Mouse (Mus musculus): ENCODE results near the gene Rpl3l. TPM values are rescaled to one million over a fixed set of nuclear protein-coding genes. Genes with fewer than 3 reads are reported as not detected.
A peak's percentile ranks its signal among the peaks of the same experiment; 100 is the strongest.
"Not testable (repeated sequence)": the region's sequence is repeated elsewhere in the genome, so short reads cannot be mapped to it uniquely, and the experiment has no call there.

Rpl3l gene
- polyA plus RNA-seq, 1 experiment from 2014 or later = 1.6 TPM

DNA sequence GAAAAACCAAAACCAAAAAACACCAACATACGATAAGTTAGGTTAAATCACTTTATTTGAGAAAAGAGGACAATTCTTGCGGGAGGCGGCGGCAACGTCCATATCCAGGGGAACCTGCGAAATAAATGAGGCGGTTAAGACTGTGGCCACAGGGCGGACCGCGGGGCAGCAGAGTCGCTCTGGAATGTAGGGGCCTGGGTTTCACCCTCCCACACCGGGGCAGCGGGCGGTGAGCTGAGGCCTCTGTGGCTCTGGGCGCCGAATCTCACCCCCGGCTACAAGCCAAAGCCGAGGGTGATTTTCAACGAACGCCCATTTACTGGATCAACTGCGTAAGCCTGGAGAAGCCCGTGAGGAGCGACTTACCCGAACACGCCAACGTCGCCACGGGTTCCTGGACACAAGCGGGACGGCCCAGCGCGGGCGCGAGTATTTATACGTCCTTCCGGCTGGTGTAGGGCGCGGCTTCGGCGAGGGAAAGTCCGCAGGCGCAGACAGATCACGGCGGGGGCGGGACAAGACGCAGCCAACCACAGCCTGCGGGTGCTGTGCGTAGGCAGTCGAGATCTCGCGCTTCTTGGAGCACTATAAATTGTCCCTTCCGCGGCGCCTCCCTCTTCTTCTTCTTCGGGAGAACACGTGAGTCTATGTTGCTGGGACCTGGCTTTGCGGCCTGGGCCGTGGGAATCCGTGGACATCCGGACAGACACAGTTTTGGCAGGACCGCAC, 8.0 kb upstream of the Rpl3l start:
- peak; percentile 98 for DNase-seq (ENCODE audit: low spot score)

DNA sequence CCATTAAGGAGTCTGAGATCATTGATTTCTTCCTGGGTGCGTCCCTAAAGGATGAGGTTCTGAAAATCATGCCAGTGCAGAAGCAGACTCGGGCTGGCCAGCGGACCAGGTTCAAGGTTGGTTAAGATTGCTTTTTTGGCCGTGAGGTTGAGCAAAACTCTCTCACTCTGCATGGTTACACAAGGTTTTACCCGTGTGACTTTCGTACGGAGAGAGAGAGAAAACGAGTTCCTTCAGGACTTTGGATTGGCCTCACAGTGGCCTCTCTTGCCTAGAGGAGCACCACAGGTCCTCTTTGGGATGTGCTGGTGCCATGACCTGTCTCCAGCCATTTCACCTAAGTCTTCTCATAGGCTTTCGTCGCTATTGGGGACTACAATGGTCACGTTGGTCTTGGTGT, 7.0 kb upstream of the Rpl3l start:
- DNase-seq (ENCODE audit: low spot score) = not testable (repeated sequence)

DNA sequence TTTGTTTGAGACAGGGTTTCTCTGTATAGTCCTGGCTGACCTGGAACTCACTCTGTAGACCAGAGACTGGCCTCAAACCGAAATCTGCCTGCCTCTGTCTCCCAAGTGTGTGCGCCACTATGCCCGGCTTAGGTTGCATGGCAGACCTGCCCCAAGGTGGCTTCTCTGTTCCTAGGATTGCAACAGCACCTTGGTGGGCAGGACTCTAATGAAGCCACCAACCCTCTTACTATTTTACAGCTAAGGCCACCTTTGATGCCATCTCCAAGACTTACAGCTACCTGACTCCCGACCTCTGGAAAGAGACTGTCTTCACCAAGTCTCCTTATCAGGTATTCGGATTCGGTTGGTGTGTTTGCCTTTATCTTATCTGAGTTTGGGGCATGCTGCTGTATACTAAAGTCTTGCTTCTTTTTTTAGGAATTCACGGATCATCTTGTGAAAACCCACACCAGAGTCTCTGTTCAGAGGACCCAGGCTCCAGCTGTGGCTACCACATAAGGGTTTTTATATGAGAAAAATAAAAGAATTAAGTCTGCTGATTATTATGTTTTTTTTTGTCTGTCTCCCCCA, 6.2 kb upstream of the Rpl3l start:
- DNase-seq (ENCODE audit: low spot score) = not testable (repeated sequence)

DNA sequence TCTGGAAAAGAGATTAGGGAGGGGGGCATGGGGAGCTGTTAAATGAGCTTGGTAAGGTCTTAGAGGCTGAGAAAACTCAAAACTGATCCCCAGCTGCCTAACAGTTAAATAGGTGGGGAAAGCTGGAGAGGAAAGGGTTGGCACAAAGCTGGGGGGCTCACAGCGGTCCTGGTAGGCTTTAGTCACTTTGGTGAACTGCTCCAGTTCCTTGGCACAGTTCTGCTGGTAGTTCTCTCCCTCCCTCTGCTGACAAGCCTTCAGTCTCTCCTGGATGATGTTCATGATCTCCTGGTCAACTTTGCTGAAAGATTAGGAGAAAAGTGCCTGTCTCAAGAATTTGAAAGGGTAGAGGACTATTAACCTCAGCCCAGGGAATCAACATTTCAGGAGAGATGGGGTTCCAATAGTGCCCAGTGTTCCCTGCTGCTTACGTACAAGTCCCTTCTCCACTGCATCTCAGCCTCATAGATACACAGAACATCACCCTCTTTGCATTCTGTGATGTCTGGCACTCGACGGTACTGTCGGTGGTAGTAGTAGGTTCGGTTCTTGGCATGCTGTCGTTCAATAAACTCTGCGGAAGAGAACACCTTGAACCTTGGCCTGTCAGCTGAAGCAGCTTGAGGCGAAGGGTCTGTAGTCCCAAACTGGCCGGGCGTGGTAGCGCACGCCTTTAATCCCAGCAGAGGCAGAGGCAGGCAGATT, 5.2 kb upstream of the Rpl3l start:
- no peak for DNase-seq (ENCODE audit: low spot score)

DNA sequence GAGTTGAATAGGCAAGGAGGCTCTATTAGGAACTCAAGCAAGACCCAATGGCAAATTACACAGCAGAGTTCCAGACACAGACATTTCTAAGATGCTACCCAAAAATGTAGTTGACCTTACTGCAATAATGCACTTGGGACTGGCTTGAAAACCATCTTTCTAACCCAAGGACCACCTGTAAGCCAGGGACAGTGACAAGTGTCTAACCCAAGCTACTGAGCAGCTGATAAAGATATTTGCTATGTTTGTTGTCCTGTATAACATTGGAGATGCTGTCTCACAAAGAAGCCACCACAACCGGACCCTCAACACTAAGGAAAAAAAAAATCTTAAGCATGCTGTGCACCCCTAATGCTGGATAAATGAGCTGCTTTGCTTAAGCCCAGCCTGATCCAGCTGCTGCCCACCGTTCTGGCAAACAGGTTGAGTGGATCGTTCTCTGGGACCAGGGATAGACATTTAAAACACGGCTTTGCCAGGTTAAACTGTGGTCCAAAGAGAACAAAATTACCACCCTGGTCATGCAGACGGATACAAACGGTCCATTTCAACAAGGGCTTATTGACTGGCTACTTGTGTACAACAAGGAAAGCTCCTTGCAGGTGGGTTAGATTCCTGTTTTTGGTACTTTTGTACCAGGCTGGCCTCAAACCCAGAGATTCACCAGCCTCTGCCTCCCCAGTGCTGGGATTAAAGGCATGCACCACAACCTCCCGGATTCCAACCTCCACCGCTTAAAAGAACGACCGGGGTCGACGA, 4.3 kb upstream of the Rpl3l start:
- no peak for DNase-seq (ENCODE audit: low spot score)

DNA sequence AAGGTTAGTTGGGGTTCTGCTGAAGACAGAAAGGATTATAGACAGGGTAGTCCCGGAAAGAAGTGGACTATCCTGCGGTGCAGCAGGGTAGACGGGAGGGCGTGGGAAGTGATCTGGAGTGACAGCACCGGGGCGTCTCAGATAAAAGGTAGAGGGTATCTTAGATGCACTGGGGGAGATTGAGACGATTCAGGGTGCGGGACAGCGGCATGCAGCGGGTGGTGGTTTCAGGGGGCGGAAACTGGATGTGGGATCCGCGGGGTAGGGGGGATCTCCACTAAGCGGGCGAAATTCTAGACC, 3.8 kb upstream of the Rpl3l start:
- DNase-seq (ENCODE audit: low spot score) = peak; percentile 50

DNA sequence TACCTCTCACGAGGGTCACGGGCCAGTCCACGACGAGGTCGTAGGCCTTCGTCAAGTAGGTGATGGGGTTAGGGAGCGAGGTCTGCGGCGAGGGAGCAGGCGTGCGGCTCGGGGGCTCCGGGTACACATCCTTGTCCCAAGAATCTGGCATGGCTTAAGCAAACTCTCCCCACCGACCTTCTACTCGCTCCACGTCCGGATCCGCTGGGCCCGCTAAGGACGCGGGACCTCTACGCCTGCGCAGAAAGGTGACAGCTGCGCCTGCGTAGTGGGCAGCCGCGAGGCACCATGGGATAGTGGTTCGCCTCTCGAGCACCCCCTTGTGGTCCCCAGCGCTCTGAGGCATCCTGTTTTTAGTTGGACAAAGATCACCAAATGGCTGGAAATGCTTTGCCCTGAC, 3.4 kb upstream of the Rpl3l start, which contains the start of gene Ndufb10:
Gene Ndufb10 (minus strand): TSS at position 295 of the 400 bp plus-strand sequence.
- DNase-seq (ENCODE audit: low spot score) = peak; percentile 95

DNA sequence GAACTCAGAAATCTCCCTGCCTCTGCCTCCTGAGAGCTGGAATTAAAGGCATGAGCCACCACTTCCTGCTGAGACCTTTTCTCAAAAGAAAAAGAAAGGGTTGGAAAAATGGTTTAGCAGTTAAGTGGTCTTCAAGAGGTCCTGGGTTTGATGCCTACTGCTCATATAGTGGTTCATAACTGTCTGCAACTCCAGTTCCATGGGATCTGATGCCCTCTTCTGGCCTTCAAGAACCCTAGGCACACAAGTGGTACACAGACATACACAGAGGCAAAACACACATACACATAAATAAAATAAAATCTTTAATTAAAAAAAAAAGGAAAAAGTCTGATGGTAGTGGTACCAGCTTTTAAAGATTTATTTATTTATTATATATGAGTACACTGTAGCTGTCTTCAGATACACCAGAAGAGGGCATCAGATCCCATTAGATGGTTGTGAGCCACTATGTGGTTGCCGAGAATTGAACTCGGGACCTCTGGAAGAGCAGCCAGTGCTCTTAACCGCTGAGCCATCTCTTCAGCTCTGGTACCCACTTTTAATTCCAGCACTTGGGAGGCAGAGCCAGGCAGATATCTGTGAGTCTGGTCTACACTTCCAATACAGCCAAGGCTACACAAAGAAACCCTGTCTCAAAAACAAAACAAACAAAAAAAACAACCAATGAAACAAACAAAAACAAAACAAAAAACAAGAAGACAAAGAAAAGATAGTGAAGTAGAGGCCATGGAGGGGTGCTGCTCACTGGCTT, 1.8 kb upstream of the Rpl3l start:
- DNase-seq (ENCODE audit: low spot score) = no peak

DNA sequence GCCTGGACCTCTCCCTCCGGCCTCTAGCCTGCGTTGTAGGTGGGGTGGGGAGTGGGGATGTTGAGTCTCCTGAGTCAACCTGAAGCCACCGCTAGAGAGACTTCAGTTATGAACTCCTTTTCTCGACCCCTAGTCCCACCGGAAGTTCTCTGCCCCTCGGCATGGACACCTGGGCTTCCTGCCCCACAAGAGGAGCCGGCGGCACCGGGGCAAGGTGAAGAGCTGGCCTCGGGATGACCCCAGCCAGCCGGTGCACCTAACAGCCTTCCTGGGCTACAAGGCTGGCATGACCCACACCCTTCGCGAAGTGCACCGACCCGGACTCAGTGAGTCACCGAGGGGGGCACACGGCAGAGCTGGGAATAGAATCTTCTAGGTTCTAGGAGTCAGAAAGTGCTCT, 564 bp downstream of the Rpl3l start:
- no peak for DNase-seq (ENCODE audit: low spot score)

DNA sequence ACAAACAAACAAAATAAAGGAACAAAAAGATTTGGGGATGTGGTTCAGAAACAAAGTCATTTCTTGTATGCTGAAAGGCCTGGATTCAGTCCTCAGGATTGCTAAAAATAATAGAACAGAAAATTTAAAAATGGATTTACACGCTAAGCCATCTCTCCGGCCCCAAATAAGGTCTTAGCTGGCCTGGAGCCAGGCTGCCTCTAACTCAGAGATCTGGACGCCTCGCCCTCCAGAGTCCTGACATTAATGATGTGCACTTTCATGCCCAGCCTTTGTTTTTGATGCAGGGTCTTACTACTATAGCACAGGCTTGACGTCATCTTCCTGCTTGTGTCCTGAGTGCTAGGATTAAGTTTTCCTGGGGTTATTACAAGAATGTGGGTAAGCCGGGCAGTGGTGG, 1.4 kb downstream of the Rpl3l start:
- DNase-seq (ENCODE audit: low spot score) = no peak

DNA sequence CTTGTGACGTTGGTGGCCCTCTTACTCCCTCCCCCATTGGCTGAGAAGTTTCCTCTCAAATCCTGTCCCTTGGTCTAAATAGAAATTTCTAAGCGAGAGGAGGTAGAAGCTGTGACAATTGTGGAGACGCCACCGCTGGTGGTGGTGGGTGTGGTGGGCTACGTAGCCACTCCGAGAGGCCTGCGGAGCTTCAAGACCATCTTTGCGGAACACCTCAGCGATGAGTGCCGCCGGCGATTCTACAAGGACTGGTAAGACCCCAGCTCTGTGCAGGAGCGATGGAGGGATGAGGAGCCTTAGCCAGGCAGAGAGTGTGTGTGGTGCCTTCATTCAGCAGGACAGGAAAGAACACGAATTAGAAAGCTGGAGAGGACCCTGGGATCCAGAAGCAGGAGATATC, 3.2 kb downstream of the Rpl3l start:
- DNase-seq (ENCODE audit: low spot score) = no peak

DNA sequence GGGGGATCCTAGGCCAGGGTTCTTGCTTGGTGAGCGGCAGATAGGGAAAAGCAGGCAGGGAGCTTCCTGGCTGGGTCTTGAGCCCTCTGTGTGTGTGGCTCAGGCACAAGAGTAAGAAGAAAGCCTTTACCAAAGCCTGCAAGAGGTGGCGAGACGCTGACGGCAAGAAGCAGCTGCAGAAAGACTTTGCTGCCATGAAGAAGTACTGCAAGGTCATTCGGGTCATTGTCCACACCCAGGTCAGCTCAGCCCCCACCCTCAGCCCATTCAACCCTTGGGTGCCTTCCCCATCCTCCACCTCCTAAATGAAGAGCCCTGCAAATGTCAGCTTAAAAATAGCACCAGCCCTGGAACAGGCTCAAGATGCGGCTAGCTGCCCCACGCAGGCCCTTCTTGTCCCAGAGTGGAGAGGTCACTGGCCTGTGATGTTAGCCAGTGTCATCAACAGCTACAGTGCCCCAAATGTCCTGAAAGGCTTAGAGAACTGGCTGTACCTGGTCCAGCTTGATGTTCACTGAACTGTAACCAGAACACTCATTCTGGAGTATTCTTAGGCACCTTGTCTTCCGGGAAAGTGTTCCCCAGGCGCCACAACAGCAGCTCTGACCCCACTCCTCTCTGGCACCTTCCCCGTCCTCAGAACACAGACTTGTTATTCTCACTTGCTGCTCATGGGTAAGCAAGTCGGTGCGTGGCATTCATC, 4.8 kb downstream of the Rpl3l start:
- no peak for DNase-seq (ENCODE audit: low spot score)

DNA sequence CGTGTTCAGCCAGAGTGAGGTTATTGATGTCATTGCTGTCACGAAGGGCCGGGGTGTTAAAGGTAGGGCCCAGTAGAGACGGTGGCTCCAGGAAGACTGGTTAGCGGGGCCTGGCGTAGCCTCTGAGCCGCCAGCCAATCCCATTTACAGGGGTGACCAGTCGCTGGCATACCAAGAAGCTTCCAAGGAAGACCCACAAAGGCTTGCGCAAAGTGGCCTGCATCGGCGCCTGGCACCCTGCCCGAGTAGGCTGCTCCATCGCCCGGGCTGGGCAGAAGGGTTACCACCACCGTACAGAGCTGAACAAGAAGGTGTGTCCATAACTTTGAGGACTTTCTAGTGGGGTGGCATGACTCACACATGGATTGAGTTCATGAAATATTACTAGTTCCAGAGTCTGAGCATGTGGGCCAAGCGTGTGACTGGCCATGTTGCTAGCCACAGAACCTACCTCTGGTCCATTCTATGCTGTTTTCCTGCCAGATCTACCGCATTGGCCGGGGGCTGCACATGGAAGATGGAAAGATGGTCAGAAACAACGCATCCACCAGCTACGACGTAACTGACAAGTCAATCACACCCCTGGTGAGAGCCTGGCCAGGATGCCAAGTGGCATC, 5.9 kb downstream of the Rpl3l start:
- no peak for DNase-seq (ENCODE audit: low spot score)

DNA sequence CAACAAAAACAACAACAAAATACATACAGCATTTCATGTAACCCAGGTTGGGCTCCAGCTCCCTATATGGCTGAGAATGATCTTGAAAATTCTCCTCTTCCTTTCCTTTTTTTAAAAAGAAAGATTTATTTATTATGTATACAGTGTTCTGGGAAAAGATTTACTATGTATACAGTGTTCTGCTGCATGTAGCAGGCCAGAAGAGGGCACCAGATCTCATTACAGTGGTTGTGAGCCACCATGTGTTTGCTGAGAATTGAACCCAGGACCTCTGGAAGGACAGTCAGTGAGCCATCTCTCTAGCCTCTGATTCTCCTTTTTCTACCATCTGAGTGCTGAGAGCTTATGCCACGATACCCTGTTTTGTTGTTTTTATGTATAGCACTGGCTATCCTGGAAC, 6.9 kb downstream of the Rpl3l start:
- DNase-seq (ENCODE audit: low spot score) = no peak

DNA sequence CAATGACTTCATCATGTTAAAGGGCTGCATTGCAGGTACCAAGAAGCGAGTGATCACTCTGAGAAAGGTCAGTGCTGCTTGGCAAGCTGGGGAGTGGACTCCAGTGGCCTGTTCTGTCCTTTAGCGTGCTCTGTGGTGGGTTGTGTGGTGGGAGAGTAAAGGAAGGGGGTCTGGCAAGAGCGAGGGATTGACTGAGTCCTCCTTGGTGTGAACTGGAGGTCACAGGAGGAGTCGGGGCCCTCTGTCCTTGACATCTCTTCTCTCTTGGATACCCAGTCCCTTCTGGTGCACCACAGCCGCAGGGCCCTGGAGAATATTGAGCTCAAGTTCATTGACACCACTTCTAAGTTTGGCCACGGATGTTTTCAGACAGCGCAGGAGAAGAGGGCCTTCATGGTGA, 7.8 kb downstream of the Rpl3l start:
- no peak for DNase-seq (ENCODE audit: low spot score)

DNA sequence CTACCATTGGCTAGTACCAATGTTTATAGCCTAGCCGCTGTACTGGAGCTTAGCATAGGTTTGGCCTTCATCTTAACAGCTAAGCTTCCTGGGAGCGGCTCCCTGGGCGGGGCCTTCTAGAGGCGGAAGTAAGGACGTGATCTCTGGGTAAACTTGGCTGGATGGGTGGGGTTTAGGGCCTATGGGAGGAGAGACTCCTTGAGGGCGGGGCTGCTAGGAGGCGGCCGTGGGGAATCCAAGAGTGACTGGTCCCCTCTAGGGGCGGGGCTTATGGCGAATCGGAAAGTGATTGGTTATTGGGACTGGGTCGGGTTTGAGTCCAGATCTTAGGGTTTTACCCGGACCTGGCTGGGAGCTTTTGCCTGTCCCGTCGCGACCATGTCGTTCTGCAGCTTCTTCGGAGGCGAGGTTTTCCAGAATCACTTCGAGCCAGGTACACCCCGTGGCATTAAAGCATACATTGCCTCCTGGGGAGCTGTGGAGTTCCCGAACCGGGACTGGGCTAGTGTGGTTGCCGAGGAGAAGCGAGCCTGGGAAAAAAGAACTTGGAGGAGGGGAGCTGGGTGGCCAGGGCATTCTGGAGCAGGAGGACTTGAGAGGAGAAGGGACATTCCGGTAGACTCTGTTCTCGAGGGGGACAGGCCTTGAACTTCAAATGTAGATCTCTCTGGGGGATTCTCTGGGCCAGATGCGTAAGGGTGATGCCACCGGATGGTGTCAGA, 8.9 kb downstream of the Rpl3l start, which contains the start of gene Msrb1:
Gene Msrb1 (plus strand): TSS at position 313 of the 722 bp plus-strand sequence.
- DNase-seq (ENCODE audit: low spot score) = peak; percentile 98

DNA sequence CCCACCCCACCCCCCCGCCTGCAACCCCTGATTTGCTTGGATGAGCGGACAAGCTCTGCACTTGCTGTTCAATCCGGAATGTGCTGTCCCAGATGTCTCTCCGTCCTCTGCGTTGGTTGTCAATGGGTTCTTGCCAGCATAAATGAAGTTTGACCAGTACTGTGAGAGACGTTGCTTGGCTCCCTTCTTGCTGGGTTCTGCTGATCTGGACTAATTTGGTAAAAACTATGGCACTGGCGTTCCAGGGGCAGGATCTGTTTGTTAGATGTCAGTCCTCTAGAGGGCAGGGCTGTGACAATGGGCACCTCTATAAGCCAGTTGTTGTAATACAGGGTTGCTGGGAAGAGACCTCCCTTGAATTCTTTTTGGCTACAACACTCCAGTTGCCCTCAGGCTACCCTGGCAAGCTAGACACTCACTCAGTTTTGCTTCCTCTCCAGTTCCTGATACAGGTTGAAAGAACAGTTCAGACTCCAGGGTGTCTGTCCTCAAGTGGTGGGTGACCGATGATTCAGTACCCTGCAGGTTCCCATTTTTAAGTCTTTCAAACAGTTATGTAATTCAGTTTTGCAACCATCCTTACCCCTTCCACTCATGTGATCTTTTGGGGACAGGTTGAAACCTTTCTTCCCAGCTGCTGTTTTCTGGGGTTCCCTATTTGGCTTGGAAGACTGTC, 9.7 kb downstream of the Rpl3l start:
- DNase-seq (ENCODE audit: low spot score) = no peak

DNA sequence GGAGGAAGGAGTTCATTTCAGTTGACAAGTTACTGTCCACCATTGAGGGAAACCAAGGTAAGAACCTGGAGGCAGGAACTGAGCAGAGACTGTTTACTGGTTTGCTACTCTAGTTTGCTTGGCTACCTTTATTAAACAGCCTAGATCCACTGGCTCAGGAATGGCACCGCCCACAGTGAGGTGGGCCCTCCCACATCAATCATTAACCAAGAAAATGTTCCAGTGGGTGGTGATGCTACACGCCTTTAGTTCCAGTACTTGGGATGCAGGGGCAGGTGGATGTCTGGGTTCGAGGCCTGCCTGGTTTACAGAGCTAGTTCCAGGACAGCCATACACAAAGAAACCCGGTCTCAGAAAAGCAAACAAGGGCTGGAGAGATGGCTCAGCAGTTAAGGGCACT, 10.6 kb downstream of the Rpl3l start:
- DNase-seq (ENCODE audit: low spot score) = no peak

DNA sequence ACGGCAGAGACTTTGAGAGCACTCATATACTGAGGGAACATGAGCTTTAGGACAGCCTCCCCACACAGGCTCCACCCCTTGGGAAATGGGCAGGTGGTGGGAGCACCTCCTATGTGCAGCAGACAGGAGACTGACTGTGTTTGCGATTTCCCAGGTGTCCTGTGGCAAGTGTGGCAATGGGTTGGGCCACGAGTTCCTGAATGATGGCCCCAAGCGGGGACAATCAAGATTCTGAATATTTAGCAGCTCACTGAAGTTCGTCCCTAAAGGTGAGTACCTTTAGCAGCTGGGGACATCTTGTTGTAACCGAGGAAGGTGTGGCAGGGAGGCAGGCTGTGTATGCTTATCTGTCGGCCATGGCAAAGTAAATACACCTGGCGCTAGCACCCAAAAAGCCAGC, 12.3 kb downstream of the Rpl3l start:
- no peak for DNase-seq (ENCODE audit: low spot score)
